Mouse (Mus musculus) spleen, postnatal 36 days (tissue): ENCODE data around the gene Ehmt1.
A peak's percentile ranks its signal among the peaks of the same experiment; 100 is the strongest.

Experiments used
- DNase-seq, 2 experiments: peaks; one replicate each; pipeline ENCODE4 v3.0.0; 2022; ENCODE audit warnings: low spot score in 2 of 2, mixed read lengths in 1 of 2

Gene Ehmt1

GRCm38 (mm10) chr2:24912189-24912588 is 7.2 kb downstream of the Ehmt1 start:
- no peak for DNase-seq

GRCm38 (mm10) chr2:24910481-24910880 is 8.9 kb downstream of the Ehmt1 start:
- DNase-seq: peak; percentile 76

GRCm38 (mm10) chr2:24905653-24906155 is 13.7 kb downstream of the Ehmt1 start:
- no peak for DNase-seq

- no peak for DNase-seq
Measured at GRCm38 (mm10) chr2:24904823-24905652, 14.4 kb downstream of the Ehmt1 start.

- DNase-seq: no peak
Measured at GRCm38 (mm10) chr2:24902999-24903398, 16.4 kb downstream of the Ehmt1 start.

GRCm38 (mm10) chr2:24901055-24901454 is 18.4 kb downstream of the Ehmt1 start:
- DNase-seq: no peak

GRCm38 (mm10) chr2:24899292-24899691 is 20.1 kb downstream of the Ehmt1 start:
- DNase-seq: no peak

GRCm38 (mm10) chr2:24896761-24897160 is 22.7 kb downstream of the Ehmt1 start:
- no peak for DNase-seq

GRCm38 (mm10) chr2:24894211-24894610 is 25.2 kb downstream of the Ehmt1 start:
- no peak for DNase-seq

GRCm38 (mm10) chr2:24892318-24892717 is 27.1 kb downstream of the Ehmt1 start:
- no peak for DNase-seq

- DNase-seq: no peak
Measured at GRCm38 (mm10) chr2:24890541-24891447, 28.6 kb downstream of the Ehmt1 start.

GRCm38 (mm10) chr2:24888895-24889294 is 30.5 kb downstream of the Ehmt1 start:
- DNase-seq: peak in 1 of 2 experiments; percentile 14

- DNase-seq: no peak
Measured at GRCm38 (mm10) chr2:24880686-24881085, 38.7 kb downstream of the Ehmt1 start.

- no peak for DNase-seq
Measured at GRCm38 (mm10) chr2:24870952-24871351, 48.5 kb downstream of the Ehmt1 start.

- no peak for DNase-seq
Measured at GRCm38 (mm10) chr2:24863010-24863409, 56.4 kb downstream of the Ehmt1 start.

- DNase-seq: peak in 1 of 2 experiments; percentile 8
Measured at GRCm38 (mm10) chr2:24852408-24852807, 67.0 kb downstream of the Ehmt1 start.

- DNase-seq: no peak
Measured at GRCm38 (mm10) chr2:24846557-24846956, 72.9 kb downstream of the Ehmt1 start.

- DNase-seq: no peak
Measured at GRCm38 (mm10) chr2:24845256-24845655, 74.2 kb downstream of the Ehmt1 start.

GRCm38 (mm10) chr2:24830614-24831013 is 88.8 kb downstream of the Ehmt1 start:
- no peak for DNase-seq

GRCm38 (mm10) chr2:24809746-24810145 is 109.7 kb downstream of the Ehmt1 start:
- no peak for DNase-seq

- no peak for DNase-seq
Measured at GRCm38 (mm10) chr2:24807691-24808090, 111.7 kb downstream of the Ehmt1 start.

- DNase-seq: no peak
Measured at GRCm38 (mm10) chr2:24807036-24807435, 112.4 kb downstream of the Ehmt1 start.
